Comparison of ENCODE assay signal across 12 mouse cellular contexts in the genomic region with DNA sequence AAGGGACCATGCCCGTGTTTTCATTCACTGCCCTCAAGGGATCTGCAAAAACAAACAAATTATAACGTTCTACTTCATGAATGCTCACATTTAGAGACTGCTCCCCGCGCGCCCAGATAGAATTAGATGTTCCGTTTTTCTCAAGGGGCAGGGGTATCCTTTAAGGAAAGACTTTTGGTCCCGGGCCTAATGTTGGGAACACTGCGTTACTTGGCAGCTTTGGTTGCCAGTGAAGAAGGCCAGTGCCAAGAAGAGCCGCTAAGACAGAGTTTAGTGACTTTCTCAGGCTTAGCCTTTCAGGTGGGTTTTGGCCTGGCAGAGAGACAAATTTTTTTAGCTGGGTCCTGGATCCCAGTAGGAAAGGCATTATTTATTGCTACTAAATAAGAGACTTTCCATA. TPM values are rescaled to one million over a fixed set of nuclear protein-coding genes. Genes with fewer than 3 reads are reported as not detected.
"Had no signal": no experiment of that assay in that cellular context is flagged by ENCODE, and none has a peak within 500 bp of the region (broad histone marks: within the 10 kb centered on the region; RNA-seq: fewer than 3 reads in every experiment).

No protein-coding gene starts in this region.

- H3K4me2 ChIP-seq: neural tube, embryonic 15.5 days had no signal

- H3K27me3 ChIP-seq: neural tube, embryonic 15.5 days had no signal

- H3K4me3 ChIP-seq: kidney, embryonic 15.5 days; left cerebral cortex, adult 2 months; midbrain, embryonic 10.5 days; myocyte; neural tube, embryonic 15.5 days had no signal

- H3K27ac ChIP-seq: kidney, embryonic 15.5 days; left cerebral cortex, adult 2 months; liver, embryonic 14.5 days; midbrain, embryonic 10.5 days; neural tube, embryonic 15.5 days had no signal

- H3K9ac ChIP-seq: kidney, embryonic 15.5 days; liver, embryonic 14.5 days had no signal

- H3K36me3 ChIP-seq: kidney, embryonic 15.5 days; midbrain, embryonic 10.5 days; neural tube, embryonic 15.5 days had no signal

- H3K9me3 ChIP-seq: kidney, embryonic 15.5 days; midbrain, embryonic 10.5 days; neural tube, embryonic 15.5 days had no signal

RNA-seq across cellular contexts. Expression of gene 1810062G17Rik, which starts 20.5 kb away (rescaled TPM):
- total RNA-seq: layer of hippocampus, postnatal 25 days; left cerebral cortex, adult 2 months had no signal
- polyA plus RNA-seq: neural tube, embryonic 11.5 days had no signal

RNA-seq across cellular contexts. Expression of gene Gm11549, which starts 25.3 kb away (rescaled TPM):
- total RNA-seq: liver, adult 2 months; megakaryocyte, adult 5-6 weeks had no signal
- polyA plus RNA-seq: kidney, adult 2 months; limb, embryonic 11.5 days; liver, adult 2 months; myocyte had no signal
